Mouse (Mus musculus): ENCODE measurements around the gene Grin2b.

DNA sequence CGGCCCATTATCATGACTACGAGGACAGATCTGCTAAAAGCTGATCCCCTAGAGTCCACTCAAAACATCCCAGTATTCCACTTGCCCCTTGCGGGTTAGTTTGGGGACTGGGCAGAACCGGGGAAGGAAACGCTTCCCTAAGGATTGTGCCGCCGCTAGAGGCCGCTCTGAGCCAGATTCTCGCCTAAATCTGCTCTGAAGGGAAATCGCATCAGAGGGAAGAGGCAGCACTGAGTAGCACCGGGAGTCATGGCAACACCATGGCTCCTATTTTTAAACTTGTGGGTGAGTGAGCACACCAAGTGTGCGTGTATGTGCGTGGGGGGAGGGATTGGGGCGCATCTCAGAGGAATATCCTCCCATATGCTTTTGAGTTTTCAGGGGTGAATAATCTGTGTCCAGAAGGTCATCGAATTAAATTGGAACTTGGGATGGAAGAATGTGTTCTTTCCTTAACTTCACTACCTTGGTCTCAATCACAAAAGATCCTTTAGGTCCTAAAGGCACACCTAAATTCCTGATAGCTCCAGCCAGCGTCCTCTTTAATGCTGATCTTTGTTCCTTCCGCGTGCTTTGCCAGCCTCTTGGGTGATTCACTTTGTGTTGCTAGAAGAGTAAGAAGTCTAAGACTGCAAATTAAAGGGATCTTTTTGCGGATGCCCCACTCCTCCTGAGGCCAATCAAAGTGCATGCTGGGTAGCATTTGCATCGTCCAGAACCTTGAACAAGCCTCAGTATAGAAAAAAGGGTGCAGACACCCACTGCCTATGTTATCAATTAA, 265.6 kb downstream of the Grin2b start:
- TF ChIP-seq POLR2A (IDR thresholded peaks at IDR 0.05; ENCODE audit: low read depth, low read length) (no peak), CTCF (conservative IDR thresholded peaks at IDR 0.05 in 1 of 2, IDR thresholded peaks at IDR 0.05 in 1 of 2; ENCODE audit: low read depth in 2 of 2, low read length in 2 of 2) (no peak), NRF1 (IDR thresholded peaks at IDR 0.05; ENCODE audit: low read depth, low read length) (no peak), E2F4 (IDR thresholded peaks at IDR 0.05; ENCODE audit: insufficient replicate concordance, low read depth, low read length) (no peak)
